Mouse (Mus musculus) thymus, adult 2 months (tissue): ENCODE measurements at regions not wholly inside any gene's neighbourhood (a gene's known extent, or its start where the extent isn't known, plus 50 kb on each side); places are given as distances from the start of the nearest gene placed in this dataset.

Source experiments
- DNase-seq: peaks from one replicate; pipeline ENCODE4 v3.0.0; 2021
- H3K27ac ChIP-seq: fragments of 200-500 bp; 2 replicates; pipeline ENCODE4 v1.5.1; 2012; ENCODE audit warnings: low read length, control low read depth; ENCODE audit not compliant: control insufficient read depth, insufficient read depth
- H3K27me3 ChIP-seq: fragments of 200-500 bp; 2 replicates; pipeline ENCODE4 v1.6.1; 2012; ENCODE audit warnings: mild to moderate bottlenecking, low read length, moderate library complexity, mixed read lengths; ENCODE audit not compliant: control insufficient read depth, insufficient read depth
- H3K36me3 ChIP-seq: fragments of 200-500 bp; 2 replicates; pipeline ENCODE4 v1.6.1; 2012; ENCODE audit warnings: mild to moderate bottlenecking, low read length, moderate library complexity; ENCODE audit not compliant: control insufficient read depth, insufficient read depth
- H3K4me1 ChIP-seq: fragments of 200-500 bp; replicated peaks from 2 replicates; pipeline ENCODE4 v1.6.1; 2012; ENCODE audit warnings: low read length; ENCODE audit not compliant: control insufficient read depth, insufficient read depth
- H3K4me3 ChIP-seq: fragments of 200-500 bp; 2 replicates; pipeline ENCODE4 v1.5.1; 2012; ENCODE audit warnings: mild to moderate bottlenecking, low read length, control low read depth, moderate library complexity; ENCODE audit not compliant: control insufficient read depth, insufficient read depth
- CTCF ChIP-seq: fragments of 200-500 bp; IDR thresholded peaks from 2 replicates; pipeline ENCODE4 v1.5.1; 2012; ENCODE audit warnings: mild to moderate bottlenecking, control low read depth, low read length, moderate library complexity, borderline replicate concordance; ENCODE audit not compliant: control insufficient read depth, poor library complexity, insufficient read depth; ENCODE audit errors: extremely low read depth
- POLR2A ChIP-seq: fragments of 200-500 bp; IDR thresholded peaks from 2 replicates; pipeline ENCODE4 v1.6.1; 2012; ENCODE audit warnings: mild to moderate bottlenecking, low read length, control low read depth, moderate library complexity; ENCODE audit not compliant: control insufficient read depth, poor library complexity, insufficient read depth; ENCODE audit errors: extremely low read depth
- WGBS: fragments of 180-500 bp; shearing (Covaris S2); methylation state at CpG from one replicate; pipeline ENCODE4 v1.1.7; 2018; 5-methylcytosine and 5-hydroxymethylcytosine counted together

- WGBS, result 93% methylated on average over 4 of the region's 4 CpGs
- no peak overlapping the region for H3K4me3 ChIP-seq
- TF ChIP-seq CTCF (no peak), POLR2A (no peak)
- H3K27ac ChIP-seq, result no peak overlapping the region
- no peaks in the 10 kb centered on the region for H3K4me1 ChIP-seq
- no peak for DNase-seq
- H3K36me3 ChIP-seq, result no peaks in the 10 kb centered on the region
- no peaks in the 10 kb centered on the region for H3K27me3 ChIP-seq
Measured at GRCm38 (mm10) chr2:61027686-61028085, 64.7 kb upstream of the Rbms1 start.

- no peak overlapping the region for H3K27ac ChIP-seq
- DNase-seq, result no peak
- no peaks in the 10 kb centered on the region for H3K4me1 ChIP-seq
- WGBS, result 97% methylated on average over 5 of the region's 5 CpGs
- H3K4me3 ChIP-seq, result no peak overlapping the region
- H3K27me3 ChIP-seq, result no peaks in the 10 kb centered on the region
- no peaks in the 10 kb centered on the region for H3K36me3 ChIP-seq
- no peak for TF ChIP-seq POLR2A
- no peak for TF ChIP-seq CTCF
Measured at GRCm38 (mm10) chr2:61022411-61022810, 59.4 kb upstream of the Rbms1 start.

GRCm38 (mm10) chr2:61020791-61021190, 57.8 kb upstream of the Rbms1 start:
- Histone ChIP-seq H3K27ac (no peak overlapping the region), H3K36me3 (no peaks in the 10 kb centered on the region), H3K27me3 (no peaks in the 10 kb centered on the region), H3K4me1 (no peaks in the 10 kb centered on the region), H3K4me3 (no peak overlapping the region)
- 90% methylated on average over 4 of the region's 4 CpGs for WGBS
- TF ChIP-seq CTCF, result no peak
- TF ChIP-seq POLR2A, result no peak
- no peak for DNase-seq

- TF ChIP-seq CTCF, result no peak
- no peak for DNase-seq
Measured at GRCm38 (mm10) chr2:61013006-61013405, 50.0 kb upstream of the Rbms1 start.

More at GRCm38 (mm10) chr2:61013006-61013405, 50.0 kb upstream of the Rbms1 start:
- H3K27me3 ChIP-seq, result no peaks in the 10 kb centered on the region
- H3K4me1 ChIP-seq, result no peaks in the 10 kb centered on the region
- no peaks in the 10 kb centered on the region for H3K36me3 ChIP-seq
- 79% methylated on average over 6 of the region's 6 CpGs for WGBS
- H3K27ac ChIP-seq, result no peak overlapping the region
- no peak overlapping the region for H3K4me3 ChIP-seq
